Mouse (Mus musculus): Measurements from ENCODE around the gene Kalrn.

- no peak for TF ChIP-seq GATA1 (IDR thresholded peaks at IDR 0.05; ENCODE audit: borderline replicate concordance, low read length)
- TF ChIP-seq FLI1 (IDR thresholded peaks at IDR 0.05; ENCODE audit: low read length) = no peak
These were observed 577.3 kb downstream of the Kalrn start for GRCm38 (mm10) chr16:33996030-33996429.

All from megakaryocyte, embryonic 14.5 days (primary cell).